Mouse (Mus musculus) brain, adult 2 months (tissue): ENCODE results near the gene Rhbdf1.

ENCODE experiments used
- DNase-seq: peaks from one replicate; pipeline ENCODE4 v3.0.0; 2011; ENCODE audit warnings: low read depth, low spot score

Gene Rhbdf1

DNA sequence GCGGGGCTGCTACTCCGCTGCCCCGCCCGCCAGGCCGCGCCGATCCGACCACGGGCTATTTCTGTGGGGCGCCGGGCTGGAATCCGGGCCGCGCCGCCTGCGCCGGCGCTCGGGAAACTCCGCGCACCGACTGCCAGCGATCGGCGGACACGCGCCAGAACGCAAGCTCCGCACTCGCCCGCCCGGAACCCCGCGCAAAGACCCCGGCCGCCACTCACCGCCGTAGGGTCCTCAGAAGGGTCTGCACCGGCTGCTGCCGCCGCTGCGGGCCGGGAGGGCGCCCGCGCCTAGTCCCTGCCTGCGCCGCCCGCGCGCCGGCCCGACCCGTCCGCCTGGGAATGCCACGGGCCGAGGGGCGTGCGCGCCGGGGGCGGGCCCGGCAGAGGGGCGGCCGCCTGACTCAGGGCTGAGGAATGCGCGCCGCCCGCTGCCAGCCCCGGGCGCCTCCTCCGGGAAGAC is at the start of gene Rhbdf1:
Gene Rhbdf1, minus strand, starts transcription at position 350 of the 459 bp plus-strand sequence.
- no peak for DNase-seq

DNA sequence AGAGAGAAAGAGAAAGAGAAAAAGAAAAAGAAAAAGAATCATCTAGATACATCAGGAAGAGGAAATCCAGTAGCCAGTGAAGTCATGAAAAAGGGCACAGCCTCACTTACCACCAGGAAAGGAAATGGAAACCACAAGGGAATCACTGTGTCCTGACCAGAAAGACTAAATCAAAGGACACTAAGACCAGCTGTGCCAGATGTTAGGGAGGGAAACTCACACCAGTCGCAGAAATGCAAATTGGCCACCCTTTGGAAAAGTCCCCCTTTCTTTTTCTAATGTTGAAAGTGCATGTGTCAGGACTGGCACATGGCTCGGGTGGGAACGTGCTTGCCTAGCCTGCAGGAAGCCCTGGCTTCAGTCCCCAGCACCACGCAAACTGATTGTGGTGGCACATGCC is 49.1 kb upstream of the Rhbdf1 start:
- no peak for DNase-seq

DNA sequence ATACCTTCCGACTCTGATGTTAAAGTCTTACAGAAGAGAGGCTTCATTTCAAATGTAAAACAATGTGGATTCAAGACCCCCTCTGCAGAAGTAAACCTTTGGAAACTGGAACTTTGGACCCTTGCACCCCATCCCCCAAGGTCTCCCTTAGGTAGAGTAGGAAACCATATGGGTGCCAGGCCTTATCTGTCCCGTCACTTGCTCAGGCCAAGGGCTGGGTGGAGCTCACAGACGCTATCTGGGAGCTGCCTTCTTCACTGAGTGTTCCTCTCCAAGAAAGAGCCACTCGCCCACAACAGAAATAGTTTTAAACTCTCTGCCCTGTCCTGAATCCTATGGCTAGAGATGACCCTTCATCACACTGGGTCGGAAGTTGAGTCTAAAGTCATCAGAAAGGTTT is 46.9 kb upstream of the Rhbdf1 start:
- DNase-seq: no peak

- no peak for DNase-seq
Measured at GRCm38 (mm10) chr11:32267964-32268363, 45.9 kb upstream of the Rhbdf1 start.

DNA sequence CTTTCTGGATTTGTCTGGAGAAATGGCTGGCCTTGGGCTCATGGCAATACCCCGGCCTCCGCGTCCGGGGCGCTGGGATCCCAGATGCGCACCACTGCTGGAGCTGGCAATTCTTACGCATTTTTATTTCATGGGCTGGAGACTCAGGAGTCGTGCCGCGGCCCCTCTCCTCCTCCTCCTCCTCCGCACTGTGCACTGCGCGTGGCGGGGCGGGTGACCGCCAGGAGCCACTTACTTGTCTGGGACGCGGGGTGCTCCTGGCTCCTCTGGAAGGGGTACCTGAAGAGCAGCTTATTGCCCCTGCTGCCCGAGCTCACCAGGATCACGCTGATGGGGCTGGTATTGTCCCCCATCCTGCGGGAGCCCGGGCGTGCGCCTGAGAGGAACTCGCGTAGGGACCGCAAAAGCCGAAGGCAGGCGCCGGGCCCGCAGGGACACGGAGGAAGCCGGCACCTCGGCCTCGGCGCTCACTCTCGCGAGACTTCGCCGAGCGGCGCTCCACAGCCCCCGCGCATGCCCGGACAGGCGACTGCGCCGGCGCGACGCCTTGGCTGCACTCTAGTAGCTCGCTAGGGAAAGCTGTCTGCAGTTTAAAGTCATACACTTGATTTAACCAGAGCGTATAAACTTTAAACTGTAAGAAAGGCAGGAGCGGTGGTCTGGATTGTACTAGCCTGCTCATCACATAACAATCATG is 45.2 kb upstream of the Rhbdf1 start, which contains the start of gene Nprl3:
Gene Nprl3, minus strand, starts transcription at position 520 of the 697 bp plus-strand sequence.
- peak; percentile 97 for DNase-seq

- DNase-seq: peak; percentile 14
Measured at GRCm38 (mm10) chr11:32266776-32267175, 44.7 kb upstream of the Rhbdf1 start.

DNA sequence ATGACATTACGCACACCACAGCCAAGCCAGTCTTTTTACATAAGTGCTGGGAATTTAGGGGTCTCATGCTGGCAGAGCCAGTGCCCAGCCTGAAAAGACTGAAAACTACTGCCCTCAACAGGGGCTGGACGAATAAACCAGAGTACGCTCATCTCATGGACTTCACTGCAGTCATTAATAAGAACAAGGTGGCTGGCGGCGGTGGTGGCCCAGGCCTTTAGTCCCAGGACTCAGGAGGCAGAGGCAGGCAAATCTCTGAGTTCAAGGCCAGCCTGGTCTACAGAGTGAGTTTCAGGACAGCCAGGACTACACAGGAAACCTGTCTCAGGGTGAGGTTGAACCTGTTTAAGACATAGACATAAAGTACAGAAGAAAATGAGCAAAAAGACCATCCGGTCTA is 44.1 kb upstream of the Rhbdf1 start:
- no peak for DNase-seq

DNA sequence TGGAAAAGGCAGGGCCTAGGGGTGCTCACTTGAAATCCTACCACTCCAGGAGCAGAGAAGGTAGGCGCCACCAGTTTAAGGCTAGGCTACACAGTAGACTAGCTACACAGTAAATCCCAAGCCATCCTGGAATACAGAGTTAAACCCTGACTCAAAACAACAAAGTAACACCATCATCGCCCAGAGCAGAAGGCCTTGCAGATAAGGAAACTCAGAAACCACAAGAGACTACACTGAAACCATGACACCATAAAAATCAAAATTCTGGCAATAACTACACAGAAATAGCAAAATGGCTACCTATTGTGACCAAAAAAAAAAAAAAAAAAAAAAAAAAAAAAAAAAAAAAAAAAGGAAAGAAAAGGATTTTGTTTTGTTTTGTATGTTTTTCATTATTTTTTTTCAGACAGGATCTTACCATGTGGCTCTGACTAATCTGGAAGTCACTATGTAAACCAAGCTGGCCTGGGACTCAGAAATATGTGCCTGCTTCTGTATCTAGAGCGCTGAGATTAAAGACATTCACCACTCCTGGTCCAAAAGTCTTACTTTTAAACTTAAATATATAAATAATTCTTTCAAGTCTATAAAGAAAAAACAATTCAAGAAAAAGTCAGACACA is 43.1 kb upstream of the Rhbdf1 start:
- no peak for DNase-seq

DNA sequence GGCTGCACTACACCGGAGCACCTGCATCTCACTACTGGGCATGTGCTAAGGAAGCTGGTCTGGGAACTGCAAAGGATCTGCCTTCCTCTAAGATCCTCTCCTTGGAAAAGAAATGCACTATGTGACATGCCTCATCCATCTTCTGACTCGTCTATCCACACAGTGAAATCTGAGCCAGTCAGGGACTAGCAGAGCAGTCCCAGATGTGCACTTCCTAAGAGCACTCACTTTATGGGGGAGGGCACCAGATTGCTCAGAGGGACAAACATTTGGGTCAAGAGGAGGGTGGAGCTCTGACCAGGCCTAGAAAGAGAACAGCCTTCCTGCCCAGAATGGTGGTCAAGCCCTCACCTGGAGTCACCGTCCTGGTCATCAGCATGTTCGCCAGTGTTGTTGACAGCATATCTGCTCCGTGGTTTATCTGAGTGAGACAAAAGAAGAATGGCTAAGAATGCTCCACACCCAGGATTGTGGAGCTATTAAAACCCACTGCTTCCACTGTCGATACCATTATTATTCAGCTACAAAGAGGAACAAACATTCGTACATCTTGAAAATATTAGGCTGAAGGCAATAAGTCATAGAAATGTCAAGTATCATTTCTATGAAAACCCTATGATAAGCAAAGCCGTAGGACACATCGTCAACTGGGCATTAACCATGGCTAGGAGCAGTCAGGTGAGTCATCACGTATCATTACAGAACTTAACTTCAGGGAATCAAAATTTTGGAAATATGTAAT is 40.7 kb upstream of the Rhbdf1 start:
- no peak for DNase-seq

DNA sequence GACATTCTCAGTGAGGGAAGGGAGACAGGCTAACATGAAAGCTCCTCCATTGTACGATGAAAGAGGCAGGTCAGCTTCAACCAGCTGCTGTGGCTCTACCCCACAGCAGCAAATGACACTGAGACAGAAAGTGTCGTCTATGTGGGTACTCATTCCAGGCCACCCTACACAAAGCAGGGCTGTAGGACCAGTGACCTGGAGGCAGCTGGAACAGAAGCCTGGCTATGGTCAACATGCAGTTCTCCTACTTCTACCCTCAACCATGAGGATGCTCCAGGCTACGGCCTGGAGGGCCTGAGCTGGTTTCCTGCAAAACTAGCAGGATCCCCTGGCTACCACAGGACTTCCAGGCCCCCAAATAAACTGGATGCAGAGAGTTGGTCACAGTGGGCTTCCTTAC is 34.5 kb upstream of the Rhbdf1 start:
- no peak for DNase-seq

DNA sequence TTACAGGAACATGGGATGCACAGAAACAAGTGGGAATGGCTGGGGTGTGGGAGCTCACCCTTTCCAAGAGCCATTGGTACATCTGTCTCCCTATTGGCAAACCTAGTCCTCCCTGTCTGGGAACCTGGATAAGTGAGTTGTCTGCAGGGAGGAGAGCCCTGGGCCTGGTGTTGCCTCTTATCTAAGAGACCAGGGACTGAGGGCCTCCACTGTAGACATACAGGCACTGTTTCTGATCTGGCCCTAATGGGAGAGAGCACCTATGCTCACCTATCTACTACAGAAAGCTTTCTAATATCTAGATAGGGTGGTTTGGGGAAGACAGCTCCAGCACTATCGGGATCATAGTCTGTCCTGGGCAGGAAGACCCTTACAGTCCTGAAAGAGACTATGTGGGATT is 34.0 kb upstream of the Rhbdf1 start:
- DNase-seq: no peak

DNA sequence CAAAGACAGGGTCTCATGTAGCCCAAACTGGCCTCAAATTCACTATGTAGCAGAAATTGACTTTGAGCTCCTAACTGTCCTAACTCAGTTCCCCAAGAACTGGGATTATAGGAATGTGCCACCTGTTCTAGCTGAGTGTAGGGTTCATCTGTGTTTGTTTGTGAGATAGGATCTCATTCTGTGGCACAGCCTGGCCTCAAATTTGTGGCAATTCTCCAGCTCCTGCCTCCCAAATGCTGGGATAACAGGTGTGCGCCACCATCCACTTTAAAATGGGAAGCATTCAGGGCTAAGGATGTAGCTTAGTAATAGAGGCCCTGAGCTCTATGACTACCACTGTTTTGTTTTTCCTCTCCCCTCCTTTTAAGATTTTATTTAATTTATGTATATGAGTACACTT is 31.0 kb upstream of the Rhbdf1 start:
- peak; percentile 57 for DNase-seq

- DNase-seq: peak; percentile 81
Measured at GRCm38 (mm10) chr11:32250880-32251763, 29.0 kb upstream of the Rhbdf1 start.

GRCm38 (mm10) chr11:32248350-32248749 is 26.2 kb upstream of the Rhbdf1 start:
- DNase-seq: peak; percentile 60

- DNase-seq: no peak
Measured at GRCm38 (mm10) chr11:32247068-32247467, 25.0 kb upstream of the Rhbdf1 start.

DNA sequence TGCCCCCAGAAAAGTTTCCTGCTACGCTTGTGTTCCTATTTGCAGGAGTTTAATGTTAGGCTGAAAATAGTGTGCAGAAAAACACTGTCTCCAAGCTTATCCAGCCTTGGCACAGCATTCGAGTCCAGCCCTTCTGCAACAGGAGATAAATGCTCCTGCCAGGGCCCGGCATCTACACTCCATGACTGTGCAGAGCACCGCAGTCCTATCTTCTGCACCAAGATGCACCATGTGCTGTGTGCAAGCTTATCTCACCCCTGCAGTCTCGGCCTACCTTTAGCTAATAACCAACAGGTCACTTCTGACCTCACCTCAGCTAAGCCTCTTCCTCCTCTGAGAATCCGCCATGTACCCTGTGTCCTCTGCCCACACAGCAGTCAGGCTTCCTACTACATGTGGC is 23.5 kb upstream of the Rhbdf1 start:
- DNase-seq: no peak

- DNase-seq: no peak
Measured at GRCm38 (mm10) chr11:32244617-32245016, 22.5 kb upstream of the Rhbdf1 start.

DNA sequence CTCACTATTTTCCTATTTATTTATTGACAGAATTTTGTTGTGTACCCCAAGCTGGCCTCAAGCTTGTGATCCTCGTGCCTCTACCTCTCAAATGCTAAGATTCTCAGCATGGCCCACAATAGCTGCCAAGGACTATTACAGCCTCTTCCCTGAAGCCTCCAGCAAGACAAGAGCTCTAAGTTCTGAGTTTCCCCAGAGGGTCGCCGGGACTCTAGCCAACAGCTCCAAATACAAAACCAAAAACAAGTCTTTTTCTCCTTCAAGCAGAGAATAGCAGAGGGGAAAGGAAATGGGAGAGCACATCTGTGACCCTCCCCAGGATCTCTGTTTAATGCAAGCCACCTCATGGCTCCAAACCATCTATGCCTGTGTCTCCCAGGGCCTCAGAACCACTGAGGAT is 22.0 kb upstream of the Rhbdf1 start:
- DNase-seq: no peak

- DNase-seq: peak; percentile 75
Measured at GRCm38 (mm10) chr11:32243205-32243955, 21.3 kb upstream of the Rhbdf1 start.

GRCm38 (mm10) chr11:32242209-32242608 is 20.1 kb upstream of the Rhbdf1 start:
- no peak for DNase-seq

DNA sequence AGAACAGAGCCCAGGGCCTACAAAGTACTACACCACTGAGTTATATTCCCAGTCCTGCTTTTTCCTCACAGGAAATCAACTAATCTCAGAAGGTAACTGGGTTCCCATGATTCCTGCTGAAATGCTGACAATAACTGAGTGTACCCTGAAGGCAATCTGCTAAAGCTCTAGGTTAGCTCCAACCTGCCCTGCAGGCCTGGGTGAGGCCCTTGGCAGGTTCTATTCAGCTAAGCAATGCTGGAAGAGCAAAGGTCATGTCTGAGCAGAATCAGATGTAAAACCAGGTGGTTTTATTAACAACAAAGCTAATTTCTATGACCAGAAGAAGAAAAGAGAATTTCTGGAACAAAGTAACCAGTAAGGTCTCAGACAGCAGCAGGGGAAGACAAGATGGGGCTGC is 19.3 kb upstream of the Rhbdf1 start:
- no peak for DNase-seq
